Mouse (Mus musculus): Measurements from ENCODE around the gene Thap2.

Gene Thap2

DNA sequence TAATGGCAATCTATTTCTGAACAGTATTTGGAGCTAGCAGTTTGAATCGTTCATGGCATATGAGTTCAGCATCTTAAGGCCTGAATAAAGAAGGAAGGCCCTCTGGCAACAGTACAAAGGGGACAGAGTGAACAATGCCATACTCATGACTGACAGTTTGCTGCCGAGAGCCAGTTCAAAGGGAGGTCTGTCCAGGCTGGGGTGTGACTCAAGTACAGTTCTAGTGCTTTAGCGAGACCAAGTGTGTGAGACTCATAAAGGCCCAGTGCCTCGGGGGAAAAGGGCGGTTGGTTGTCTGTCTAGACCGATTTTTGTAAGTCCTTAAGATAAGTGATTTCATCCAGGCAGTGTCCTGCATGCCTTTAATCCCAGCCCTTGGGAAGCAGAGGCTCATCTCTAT lies 29.7 kb downstream of the Thap2 start:
- DNase-seq (ENCODE audit: low spot score in 2 of 2): no peak

DNA sequence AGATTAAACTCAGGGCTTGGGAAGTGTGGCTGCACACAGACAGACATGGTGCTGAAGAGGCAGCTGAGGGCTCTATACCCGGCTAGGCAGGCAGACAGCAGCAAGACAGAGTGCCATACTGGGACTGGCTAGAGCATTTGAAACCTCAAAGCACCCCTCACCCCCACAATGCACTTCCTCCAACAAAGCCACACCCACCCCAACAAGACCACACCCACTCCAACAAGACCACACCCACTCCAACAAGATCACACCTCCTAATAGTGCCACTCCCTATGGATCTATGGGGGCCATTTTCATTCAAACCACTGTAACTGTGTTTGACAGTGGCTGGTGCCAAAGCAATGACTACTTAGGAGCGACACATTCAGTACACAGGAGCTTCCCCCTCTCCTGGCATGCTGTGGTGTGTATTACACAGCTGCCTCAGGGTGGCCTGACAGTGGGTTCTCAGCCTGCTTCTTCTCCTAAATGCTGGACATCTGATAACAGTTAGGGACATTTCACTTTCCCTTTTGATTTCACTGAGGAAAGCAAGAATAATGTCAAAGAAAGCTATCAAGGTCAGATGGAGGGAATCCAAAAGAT lies 33.3 kb downstream of the Thap2 start:
- DNase-seq (ENCODE audit: low spot score in 2 of 2): no peak

DNA sequence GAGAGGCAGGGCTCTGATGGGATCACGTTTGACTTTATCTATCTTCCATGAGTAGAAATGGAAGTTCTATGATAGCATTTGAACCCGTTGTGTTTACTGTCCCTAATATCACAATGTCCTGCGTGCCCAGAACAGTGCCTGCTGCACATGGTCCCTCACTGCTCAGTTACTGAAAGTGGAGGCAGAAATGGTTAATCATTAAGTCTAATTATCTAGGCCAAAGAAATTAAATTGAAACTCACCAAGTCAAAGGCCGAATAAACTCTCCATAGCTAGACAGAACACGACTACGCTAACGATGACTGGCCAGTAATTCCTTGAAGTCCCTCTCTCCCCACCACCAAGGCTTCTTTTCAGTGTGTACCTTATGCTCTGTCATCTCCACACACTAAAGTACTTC lies 34.7 kb downstream of the Thap2 start:
- DNase-seq (ENCODE audit: low spot score in 2 of 2): no peak

DNA sequence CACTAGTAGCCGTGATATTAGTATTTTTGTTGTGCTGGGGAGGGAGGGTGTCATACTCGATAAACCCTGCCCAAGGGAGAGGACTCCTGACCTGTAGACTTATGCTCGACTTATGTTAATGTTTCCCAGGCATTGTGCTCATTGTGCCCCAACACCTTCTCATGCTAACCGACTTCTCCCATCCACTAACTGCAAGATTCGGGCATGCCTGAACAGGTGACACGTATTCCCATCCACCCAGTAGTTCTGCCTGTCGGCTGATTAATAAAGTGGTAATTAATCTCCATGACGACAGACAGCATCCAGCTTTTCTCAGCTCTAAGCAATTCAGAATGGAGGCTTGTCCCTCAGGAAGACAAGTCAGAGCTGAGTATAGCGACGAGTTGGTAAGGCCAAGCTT lies 35.2 kb downstream of the Thap2 start:
- no peak for DNase-seq (ENCODE audit: low spot score in 2 of 2)

DNA sequence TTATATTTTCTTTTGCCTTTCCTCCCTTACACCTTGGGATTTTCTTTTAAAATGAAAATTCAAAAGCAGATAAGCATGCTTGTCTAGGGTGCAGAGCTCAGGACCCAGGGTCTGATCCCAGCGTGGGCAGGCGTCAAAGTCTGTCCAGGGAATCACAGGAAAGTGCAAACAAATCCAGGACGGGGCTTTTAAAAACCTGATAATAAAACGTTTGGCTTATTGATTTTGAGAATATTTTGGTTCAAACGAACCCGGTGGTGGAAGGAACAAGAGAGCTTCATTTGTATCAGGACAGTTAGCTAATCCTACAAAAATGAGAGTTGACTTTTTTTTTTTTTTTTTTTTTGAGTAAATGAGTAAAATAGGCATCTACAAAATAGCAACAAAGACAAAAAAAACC lies 36.1 kb downstream of the Thap2 start:
- DNase-seq (ENCODE audit: low spot score in 2 of 2): no peak

DNA sequence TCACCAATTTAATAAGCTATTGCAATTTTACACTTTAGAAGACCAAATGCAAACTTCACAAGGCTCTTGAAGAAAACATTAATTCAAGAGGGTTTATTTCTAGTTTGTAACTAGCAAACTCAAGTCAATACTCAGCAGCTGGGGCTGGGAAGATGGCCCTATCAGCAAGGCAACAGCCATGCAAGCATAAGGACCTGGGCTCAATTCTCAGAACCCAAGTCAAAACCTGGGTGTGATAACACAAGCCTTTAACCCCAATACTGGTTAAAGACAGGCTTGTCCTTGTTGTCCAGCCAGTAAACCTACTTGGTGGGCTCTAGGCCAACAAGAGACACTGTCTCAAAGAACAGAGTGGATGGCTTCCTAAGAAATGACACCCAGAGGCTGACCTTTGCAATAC lies 37.8 kb downstream of the Thap2 start:
- DNase-seq (ENCODE audit: low spot score in 2 of 2): no peak

DNA sequence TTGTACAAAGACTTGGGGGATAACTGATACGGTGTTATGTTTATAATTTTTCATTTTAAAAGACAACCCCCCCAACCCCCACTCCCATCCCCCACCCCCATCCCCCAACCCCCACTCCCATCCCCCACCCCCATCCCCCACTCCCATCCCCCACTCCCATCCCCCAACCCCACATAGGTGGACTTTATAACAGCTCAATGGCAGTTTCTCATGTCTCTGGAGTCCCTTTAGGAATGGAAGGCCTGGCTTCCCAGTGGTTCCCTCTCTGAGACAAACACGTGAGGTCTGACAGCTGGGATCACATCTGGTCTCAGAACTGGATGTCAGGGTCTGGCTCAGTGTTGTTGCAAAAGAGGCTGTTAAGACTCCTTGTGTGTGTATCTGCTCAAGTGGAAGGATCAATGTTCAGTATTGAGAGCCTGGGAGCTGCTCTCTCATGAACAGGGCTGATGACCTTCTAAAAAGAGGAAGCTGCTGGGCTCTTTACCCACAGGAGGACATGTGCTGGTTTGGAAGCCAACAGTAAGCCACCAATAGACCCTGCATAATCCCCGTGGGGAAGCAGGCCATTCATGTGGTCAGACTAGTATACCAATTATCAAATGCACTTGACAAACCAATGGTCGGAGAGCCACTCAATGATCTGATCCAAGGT lies 41.3 kb downstream of the Thap2 start:
- DNase-seq (ENCODE audit: low spot score in 2 of 2): no peak

DNA sequence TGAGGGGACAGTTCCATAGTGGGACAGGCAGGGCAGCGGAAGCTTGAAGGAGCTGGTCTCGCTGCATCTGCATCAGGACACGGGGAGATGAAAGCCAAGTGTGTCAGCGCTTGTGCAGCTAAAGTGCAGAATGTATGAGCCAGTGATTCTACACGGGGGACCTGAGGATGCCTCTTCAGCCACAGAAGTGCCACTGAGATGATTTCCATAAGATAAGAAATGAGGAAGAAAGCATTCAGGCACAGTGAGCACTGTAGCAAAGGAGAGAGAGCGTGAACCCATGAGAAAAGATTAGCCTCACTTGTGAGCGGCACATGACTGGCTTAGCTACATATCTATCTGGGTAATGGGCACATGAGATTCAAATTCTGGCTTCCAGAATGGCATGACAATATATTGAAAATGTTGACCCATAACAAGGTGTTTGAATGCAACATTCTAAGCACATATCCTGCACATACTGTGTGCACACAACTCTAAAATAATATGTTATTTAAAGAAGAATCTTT lies 44.4 kb downstream of the Thap2 start:
- no peak for DNase-seq (ENCODE audit: low spot score in 2 of 2)

DNA sequence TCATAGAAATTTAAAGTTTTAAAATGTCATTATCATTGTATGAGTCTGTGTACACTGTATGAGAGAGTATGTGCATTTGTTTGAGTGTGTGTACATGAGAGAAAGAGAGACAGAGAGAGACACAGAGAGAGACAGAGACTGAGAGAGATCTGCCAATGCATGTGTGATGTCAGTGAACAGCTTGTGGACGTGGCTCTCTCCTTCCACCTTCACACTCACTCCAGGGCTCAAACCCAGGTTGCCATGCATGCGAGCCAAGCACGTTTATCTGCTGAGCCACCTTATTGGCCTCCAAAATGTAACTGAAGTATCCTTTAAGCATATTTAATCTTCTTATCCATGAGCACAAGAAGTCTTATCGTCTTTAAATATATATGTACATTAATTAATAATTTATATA lies 47.3 kb downstream of the Thap2 start:
- no peak for DNase-seq (ENCODE audit: low spot score in 2 of 2)

DNA sequence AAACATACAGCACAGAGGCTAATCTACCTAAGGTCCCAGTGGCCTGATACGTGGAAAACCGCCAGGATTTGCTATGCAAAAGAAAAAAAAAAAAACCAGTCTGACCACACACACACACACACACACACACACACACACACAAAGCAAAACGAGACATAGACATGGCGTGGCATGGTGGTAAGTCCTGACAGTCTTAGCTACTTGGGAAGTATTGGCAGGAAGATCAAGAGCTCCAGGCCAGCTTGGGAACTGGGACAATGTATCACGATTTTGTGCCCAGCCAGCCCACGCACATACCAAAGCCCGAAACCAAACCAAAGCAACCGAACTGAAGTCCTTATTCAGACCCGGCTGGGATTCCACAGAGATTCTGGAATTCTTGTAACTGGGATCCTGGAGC lies 50.7 kb downstream of the Thap2 start:
- DNase-seq (ENCODE audit: low spot score in 2 of 2): no peak

DNA sequence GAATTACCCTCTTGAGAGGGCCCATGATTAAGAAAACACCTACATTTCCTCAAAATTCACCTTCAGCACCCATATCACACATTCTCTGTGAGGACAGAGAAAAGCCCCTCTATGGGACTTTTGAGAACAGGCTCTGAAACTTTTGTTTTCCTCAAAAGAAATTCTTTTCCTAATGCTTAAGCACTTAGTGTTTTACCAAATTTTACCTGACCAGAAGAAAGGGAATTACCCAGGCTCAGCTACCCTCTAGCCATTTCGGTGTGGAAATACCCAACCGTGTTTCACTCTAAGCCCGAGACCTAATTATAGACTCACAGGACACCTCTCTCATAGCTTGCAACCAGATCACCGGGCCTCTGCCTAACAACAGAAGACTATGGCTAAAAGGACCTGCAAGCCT lies 51.2 kb downstream of the Thap2 start:
- DNase-seq (ENCODE audit: low spot score in 2 of 2): no peak

DNA sequence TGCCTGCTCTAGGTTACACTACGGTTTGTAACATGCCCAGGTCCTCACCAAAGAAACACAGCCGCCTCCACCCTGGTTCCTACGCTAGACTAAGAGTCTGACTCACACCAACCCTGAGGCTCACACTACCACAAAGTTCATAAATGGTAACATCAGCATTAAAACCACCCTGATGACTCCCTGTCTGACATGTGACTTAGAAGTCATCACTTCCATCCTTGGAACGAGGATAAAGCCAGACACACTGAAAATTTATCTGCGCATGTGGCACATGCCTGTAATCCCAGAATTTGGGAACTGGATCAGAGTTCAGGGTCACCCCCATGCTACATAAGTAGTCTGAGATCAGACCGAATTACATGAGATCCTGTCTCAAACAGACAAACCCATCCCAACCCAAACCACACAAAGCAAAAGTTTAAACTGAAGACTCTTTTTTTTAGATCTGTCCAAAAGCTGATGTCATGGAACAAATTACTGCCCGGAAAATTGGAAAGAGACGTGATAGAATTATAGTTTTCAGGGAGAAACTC lies 51.8 kb downstream of the Thap2 start:
- DNase-seq (ENCODE audit: low spot score in 2 of 2): no peak

DNA sequence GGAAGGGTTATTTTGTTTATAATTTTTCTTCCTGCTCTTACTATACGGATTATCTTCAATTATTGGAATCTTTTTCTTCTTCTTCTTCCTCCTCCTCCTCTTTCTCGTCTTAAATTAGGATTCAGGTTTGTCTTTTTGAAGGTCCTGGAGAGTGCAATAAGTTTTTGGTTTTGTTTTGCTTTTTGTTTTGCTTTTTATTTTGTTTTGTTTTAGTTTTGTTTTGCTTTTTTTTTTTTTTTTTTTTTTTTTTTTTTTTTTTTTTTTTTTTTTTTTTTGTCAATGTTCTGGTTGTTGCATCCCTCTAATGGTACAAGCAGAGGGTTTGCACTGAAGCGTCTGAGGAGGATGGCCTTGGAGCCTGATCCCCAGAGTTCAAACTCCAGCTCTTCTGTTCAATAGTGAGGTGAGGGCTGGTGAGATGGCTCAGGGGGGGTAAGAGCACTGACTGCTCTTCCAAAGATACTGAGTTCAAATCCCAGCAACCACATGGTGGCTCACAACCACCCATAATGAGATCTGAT lies 55.2 kb downstream of the Thap2 start:
- DNase-seq (ENCODE audit: low spot score in 2 of 2): no peak

DNA sequence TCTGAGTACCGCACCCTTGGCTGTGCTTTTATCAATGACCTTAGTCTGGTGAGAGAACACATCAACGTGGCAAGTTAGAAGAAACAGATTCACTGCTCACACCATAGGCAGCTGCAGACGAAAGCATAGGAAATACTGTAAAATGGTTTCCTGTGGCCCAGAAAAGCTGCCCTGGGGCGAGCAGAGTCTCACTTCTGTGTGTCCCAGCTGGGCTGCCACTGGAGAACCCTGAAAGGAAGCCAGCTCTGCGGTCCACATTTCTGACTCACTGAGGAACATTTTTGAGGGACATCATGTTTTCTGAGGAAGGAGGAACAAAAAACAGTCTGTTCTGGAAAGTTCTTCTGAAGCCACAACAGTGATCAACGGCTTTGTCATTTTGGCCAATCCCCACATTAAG lies 55.7 kb downstream of the Thap2 start:
- DNase-seq (ENCODE audit: low spot score in 2 of 2): no peak

DNA sequence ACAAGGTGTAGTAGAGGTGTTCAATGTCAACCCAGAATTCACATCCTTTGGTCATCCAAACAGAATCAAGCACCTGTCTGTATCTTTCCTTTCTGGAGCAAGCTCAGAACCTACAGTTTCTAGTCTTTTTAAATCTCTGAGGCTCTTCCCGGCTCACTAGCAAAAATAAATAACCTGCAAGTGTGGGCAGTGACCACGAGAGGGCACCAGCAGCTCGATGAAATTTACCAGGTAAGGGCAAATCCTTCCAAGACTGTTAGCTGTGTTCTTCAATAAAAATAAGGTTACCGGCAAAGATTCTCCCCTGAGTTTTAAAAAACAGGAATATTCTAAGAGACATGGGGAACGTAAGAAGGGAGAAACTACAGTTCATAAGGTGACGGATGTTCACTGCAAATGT lies 60.9 kb downstream of the Thap2 start:
- DNase-seq (ENCODE audit: low spot score in 2 of 2): peak in 1 of 2 experiments; percentile 36

DNA sequence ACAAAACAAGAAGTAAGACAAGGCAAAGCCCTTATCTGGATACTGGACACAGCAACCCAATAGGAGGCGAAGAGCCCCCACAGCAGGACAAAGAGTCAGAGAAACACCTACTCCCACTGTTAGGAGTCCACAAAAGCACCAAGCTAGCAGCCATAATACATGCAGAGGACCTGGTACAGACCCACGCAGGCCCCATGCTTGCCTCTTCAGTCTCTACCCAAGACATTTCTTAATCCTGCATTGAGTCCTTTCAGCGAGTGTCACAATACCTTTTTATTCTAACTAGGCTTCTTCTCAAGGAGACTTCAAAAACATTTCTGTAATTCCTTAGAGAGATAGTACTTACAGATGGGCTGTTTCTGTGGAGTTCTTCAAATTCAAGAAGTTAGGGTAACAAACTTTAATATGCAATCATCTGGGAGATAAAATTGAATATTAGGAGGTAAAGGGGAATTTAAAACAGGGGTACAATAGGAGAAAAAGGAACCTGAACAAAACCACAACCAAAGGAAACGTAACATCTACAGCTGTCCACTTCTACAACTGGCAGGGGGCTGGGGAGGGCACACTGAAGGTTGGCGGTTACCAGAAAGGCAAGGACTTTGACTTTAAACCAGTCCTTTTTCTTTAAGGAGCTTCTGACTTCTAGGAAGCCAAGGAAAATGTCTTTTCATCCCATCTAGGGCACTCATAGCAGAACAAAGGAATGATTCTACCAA lies 62.8 kb downstream of the Thap2 start:
- no peak for DNase-seq (ENCODE audit: low spot score in 2 of 2)

Measured in right cerebral cortex, postnatal 36 days (tissue).